Mouse (Mus musculus): Measurements from ENCODE around the gene Chd1l. TPM values are rescaled to one million over a fixed set of nuclear protein-coding genes. Genes with fewer than 3 reads are reported as not detected.

The Chd1l gene
- polyA plus RNA-seq, 1 experiment from 2014 or later, result 4.9 TPM

DNA sequence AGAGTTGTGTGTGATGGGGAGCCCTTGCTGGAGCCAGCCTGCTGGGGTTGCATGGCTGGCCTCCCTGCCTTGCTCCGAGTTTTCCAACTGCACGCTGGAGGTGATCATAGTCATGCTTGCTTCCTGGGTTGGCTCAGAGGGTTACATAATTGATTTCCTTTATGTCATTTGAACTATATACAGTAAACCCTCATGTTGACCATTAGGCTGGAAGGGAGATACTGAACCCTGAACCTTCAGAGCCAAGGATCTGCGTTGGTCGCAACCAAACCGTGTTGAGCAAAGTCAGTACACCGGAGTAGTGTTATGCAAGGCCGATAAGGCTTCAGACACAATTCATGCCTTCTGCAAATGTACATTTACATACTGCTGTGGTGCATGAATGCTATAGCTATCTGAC, 17.9 kb upstream of the Chd1l start:
- DNase-seq (ENCODE audit: low spot score), result no peak
- Histone ChIP-seq H3K36me3 (replicated peaks; ENCODE audit: control insufficient read depth, insufficient read depth) (no peaks in the 10 kb centered on the region), H3K9me3 (ENCODE audit: control insufficient read depth, low read length) (no peaks in the 10 kb centered on the region), H3K27me3 (ENCODE audit: control insufficient read depth, insufficient read depth, low read length) (no peaks in the 10 kb centered on the region), H3K4me2 (replicated peaks) (no peak overlapping the region), H3K9ac (no peak overlapping the region), H3K27ac (no peak overlapping the region), H3K4me1 (replicated peaks; ENCODE audit: control insufficient read depth, insufficient read depth, low read length) (no peaks in the 10 kb centered on the region), H3K4me3 (replicated peaks; ENCODE audit: low read length) (no peak overlapping the region)
- ATAC-seq (ENCODE audit: low FRiP score), result no peak
- 84% methylated on average over 7 of the region's 7 CpGs for WGBS

DNA sequence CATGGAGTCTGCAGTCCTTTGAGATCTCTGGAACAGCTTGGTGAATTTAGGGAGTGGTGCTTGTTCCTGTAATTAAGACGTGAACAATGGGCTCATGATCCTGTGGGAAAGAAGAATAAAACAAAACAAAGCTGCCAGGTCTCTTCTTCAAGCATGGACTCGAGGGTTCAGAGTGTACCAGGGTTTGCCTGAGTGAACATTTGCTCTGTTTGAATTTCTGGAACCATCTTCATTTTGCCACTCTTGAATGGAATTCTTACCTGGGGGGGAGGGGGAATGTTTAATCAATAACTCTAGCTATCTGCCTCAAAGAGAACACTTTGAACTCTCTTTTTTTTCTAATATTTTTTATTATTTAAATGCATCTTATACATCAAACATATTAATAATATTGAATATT, 14.6 kb upstream of the Chd1l start:
- ATAC-seq (ENCODE audit: low FRiP score), result no peak

DNA sequence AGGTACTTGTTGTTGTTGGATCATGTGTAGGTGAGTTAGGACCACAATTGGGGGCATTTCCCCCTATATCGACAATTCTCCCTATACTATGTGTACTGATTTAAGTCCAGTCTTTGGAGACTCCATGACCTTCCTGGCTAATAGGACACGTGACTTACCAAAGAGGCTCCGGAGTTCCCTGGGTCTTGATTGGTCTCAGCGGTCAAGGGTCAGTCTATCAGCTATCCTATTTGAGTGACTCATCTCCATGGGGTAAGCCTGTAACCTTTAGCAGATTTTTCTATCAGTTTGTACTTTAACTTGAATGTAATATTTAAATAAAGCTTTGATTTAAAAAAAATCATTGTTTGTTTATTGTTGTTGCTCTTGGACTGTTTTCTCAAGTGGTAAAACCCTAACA, 10.7 kb upstream of the Chd1l start:
- H3K36me3 ChIP-seq (replicated peaks; ENCODE audit: control insufficient read depth, insufficient read depth), result no peaks in the 10 kb centered on the region
- H3K4me1 ChIP-seq (replicated peaks; ENCODE audit: control insufficient read depth, insufficient read depth, low read length), result no peaks in the 10 kb centered on the region
- H3K4me2 ChIP-seq (replicated peaks), result no peak overlapping the region
- no peak overlapping the region for H3K9ac ChIP-seq
- no peak overlapping the region for H3K4me3 ChIP-seq (replicated peaks; ENCODE audit: low read length)
- DNase-seq (ENCODE audit: low spot score) (no peak), ATAC-seq (ENCODE audit: low FRiP score) (no peak)
- H3K9me3 ChIP-seq (ENCODE audit: control insufficient read depth, low read length), result no peaks in the 10 kb centered on the region
- no peak overlapping the region for H3K27ac ChIP-seq
- no peaks in the 10 kb centered on the region for H3K27me3 ChIP-seq (ENCODE audit: control insufficient read depth, insufficient read depth, low read length)
- 94% methylated on average over 4 of the region's 4 CpGs for WGBS

More for the DNA sequence above, 14.6 kb upstream of the Chd1l start:
- H3K4me3 ChIP-seq (replicated peaks; ENCODE audit: low read length), result no peak overlapping the region
- no peak for DNase-seq (ENCODE audit: low spot score)
- no peaks in the 10 kb centered on the region for H3K27me3 ChIP-seq (ENCODE audit: control insufficient read depth, insufficient read depth, low read length)
- H3K4me2 ChIP-seq (replicated peaks), result no peak overlapping the region
- no peaks in the 10 kb centered on the region for H3K9me3 ChIP-seq (ENCODE audit: control insufficient read depth, low read length)
- no peak overlapping the region for H3K27ac ChIP-seq
- no peaks in the 10 kb centered on the region for H3K36me3 ChIP-seq (replicated peaks; ENCODE audit: control insufficient read depth, insufficient read depth)
- 55% methylated on average over 2 of the region's 2 CpGs for WGBS
- no peak overlapping the region for H3K9ac ChIP-seq
- no peaks in the 10 kb centered on the region for H3K4me1 ChIP-seq (replicated peaks; ENCODE audit: control insufficient read depth, insufficient read depth, low read length)

DNA sequence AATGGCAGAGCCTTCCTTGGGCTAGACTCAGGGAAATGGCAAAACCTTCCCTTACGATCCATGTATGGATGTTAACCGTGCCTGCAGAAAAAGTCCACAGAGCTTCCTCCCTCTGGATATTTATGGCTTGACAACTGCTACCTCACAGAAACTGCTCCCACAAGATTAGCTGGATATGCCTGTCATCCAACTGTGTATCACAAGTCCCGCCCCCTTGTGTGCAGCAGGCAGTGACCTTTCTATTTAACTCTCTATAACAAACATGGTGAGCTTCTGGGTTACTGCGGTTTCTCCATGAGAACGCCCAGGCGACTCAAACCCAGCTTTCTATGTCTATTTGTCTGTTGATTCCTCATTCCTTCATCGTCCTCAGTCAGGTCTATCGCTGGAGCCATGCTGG, 7.9 kb upstream of the Chd1l start:
- no peak overlapping the region for H3K4me3 ChIP-seq (replicated peaks; ENCODE audit: low read length)
- H3K27ac ChIP-seq, result no peak overlapping the region
- H3K27me3 ChIP-seq (ENCODE audit: control insufficient read depth, insufficient read depth, low read length), result no peaks in the 10 kb centered on the region
- no peak for DNase-seq (ENCODE audit: low spot score)
- 87% methylated on average over 8 of the region's 8 CpGs for WGBS
- H3K9me3 ChIP-seq (ENCODE audit: control insufficient read depth, low read length), result no peaks in the 10 kb centered on the region
- ATAC-seq (ENCODE audit: low FRiP score), result no peak
- H3K4me2 ChIP-seq (replicated peaks), result no peak overlapping the region
- H3K9ac ChIP-seq, result no peak overlapping the region
- H3K4me1 ChIP-seq (replicated peaks; ENCODE audit: control insufficient read depth, insufficient read depth, low read length), result no peaks in the 10 kb centered on the region
- H3K36me3 ChIP-seq (replicated peaks; ENCODE audit: control insufficient read depth, insufficient read depth), result no peaks in the 10 kb centered on the region

DNA sequence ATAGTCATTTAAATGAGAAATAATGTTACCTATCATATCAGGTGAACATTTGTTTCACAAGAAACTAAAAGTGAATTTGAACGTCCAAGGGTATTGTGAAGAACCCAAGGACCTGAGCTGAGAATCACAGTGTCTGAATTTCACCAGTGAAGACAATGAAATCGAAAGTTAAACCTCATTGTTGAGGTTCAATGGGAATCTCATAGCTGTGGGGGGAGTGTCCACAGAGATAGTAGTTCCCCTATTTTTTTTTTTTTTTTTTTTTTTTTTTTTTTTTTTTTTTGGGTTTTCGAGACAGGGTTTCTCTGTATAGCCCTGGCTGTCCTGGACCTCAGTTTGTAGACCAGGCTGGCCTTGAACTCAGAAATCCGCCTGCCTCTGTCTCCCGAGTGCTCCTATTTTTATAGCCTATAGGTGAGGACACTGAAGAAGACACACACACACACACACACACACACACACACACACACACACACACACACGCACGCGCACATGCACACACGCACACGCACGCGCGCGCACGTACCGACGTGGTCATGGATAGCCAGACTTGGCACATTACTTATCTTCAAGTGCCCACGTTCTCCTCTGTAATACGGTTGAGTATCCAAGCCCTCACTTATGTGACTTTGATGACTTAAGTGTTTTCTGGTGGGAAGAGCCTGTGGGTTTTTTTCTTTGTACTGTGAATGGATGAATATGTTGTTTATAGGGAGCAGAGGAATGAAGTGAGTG, 7.3 kb upstream of the Chd1l start:
- Histone ChIP-seq H3K36me3 (replicated peaks; ENCODE audit: control insufficient read depth, insufficient read depth) (no peaks in the 10 kb centered on the region), H3K4me3 (replicated peaks; ENCODE audit: low read length) (no peak overlapping the region), H3K4me2 (replicated peaks) (no peak overlapping the region), H3K27ac (no peak overlapping the region), H3K9me3 (ENCODE audit: control insufficient read depth, low read length) (no peaks in the 10 kb centered on the region), H3K4me1 (replicated peaks; ENCODE audit: control insufficient read depth, insufficient read depth, low read length) (no peaks in the 10 kb centered on the region), H3K27me3 (ENCODE audit: control insufficient read depth, insufficient read depth, low read length) (no peaks in the 10 kb centered on the region), H3K9ac (no peak overlapping the region)
- no peak for ATAC-seq (ENCODE audit: low FRiP score)
- no peak for DNase-seq (ENCODE audit: low spot score)
- 97% methylated on average over 18 of the region's 19 CpGs for WGBS

DNA sequence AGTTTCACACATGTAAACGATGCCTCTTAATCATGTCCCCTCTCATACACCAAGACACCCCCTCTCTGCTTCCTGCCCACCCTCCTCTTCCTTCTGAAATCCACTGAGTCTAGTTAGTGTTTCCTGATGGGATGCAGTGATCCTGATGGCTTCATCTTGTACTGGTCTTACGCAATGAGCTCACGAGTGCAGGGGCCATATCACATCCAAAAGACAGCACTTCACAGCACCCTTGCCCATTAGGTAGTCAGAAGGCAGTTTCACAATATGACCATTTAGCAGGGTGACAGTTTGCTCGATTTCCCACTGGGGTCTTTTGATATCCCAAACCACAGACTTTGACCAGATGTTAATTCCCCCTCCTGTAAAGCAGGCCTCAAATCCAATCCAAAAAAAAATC, 5.9 kb upstream of the Chd1l start:
- no peak overlapping the region for H3K27ac ChIP-seq
- ATAC-seq (ENCODE audit: low FRiP score), result no peak

GRCm38 (mm10) chr3:97615154-97615553, 5.2 kb upstream of the Chd1l start:
- no peaks in the 10 kb centered on the region for H3K9me3 ChIP-seq (ENCODE audit: control insufficient read depth, low read length)
- no peak for ATAC-seq (ENCODE audit: low FRiP score)
- H3K36me3 ChIP-seq (replicated peaks; ENCODE audit: control insufficient read depth, insufficient read depth), result no peaks in the 10 kb centered on the region
- WGBS, result 40% methylated on average over 1 of the region's 1 CpGs
- H3K9ac ChIP-seq, result no peak overlapping the region
- no peaks in the 10 kb centered on the region for H3K27me3 ChIP-seq (ENCODE audit: control insufficient read depth, insufficient read depth, low read length)
- H3K4me1 ChIP-seq (replicated peaks; ENCODE audit: control insufficient read depth, insufficient read depth, low read length), result no peaks in the 10 kb centered on the region
- DNase-seq (ENCODE audit: low spot score), result no peak
- no peak overlapping the region for H3K4me3 ChIP-seq (replicated peaks; ENCODE audit: low read length)
- no peak overlapping the region for H3K27ac ChIP-seq
- no peak overlapping the region for H3K4me2 ChIP-seq (replicated peaks)

More for the DNA sequence above, 5.9 kb upstream of the Chd1l start:
- WGBS, result 90% methylated on average over 4 of the region's 4 CpGs
- Histone ChIP-seq H3K4me1 (replicated peaks; ENCODE audit: control insufficient read depth, insufficient read depth, low read length) (no peaks in the 10 kb centered on the region), H3K27me3 (ENCODE audit: control insufficient read depth, insufficient read depth, low read length) (no peaks in the 10 kb centered on the region), H3K36me3 (replicated peaks; ENCODE audit: control insufficient read depth, insufficient read depth) (no peaks in the 10 kb centered on the region), H3K9me3 (ENCODE audit: control insufficient read depth, low read length) (no peaks in the 10 kb centered on the region), H3K4me2 (replicated peaks) (no peak overlapping the region), H3K4me3 (replicated peaks; ENCODE audit: low read length) (no peak overlapping the region), H3K9ac (no peak overlapping the region)
- DNase-seq (ENCODE audit: low spot score), result no peak

DNA sequence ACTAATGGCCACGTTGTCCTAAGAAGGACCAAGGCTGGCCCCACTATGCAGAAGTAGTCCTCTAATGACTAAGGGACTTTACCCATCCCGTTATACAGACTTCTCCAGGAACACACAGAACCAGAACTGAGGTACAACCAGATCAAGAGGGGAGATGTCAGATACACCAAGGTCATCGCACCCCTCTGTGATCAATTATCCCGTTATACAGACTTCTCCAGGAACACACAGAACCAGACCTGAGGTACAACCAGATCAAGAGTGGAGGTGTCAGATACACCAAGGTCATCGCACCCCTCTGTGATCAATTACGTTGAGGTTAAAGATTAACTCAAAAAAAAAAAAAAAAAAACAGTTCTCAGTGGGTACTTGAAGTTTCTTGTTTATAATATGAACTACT, 1.0 kb upstream of the Chd1l start:
- no peaks in the 10 kb centered on the region for H3K27me3 ChIP-seq (ENCODE audit: control insufficient read depth, insufficient read depth, low read length)
- ATAC-seq (ENCODE audit: low FRiP score), result no peak
- no peaks in the 10 kb centered on the region for H3K9me3 ChIP-seq (ENCODE audit: control insufficient read depth, low read length)
- H3K27ac ChIP-seq, result no peak overlapping the region
- H3K36me3 ChIP-seq (replicated peaks; ENCODE audit: control insufficient read depth, insufficient read depth), result no peaks in the 10 kb centered on the region
- 94% methylated on average over 6 of the region's 6 CpGs for WGBS
- H3K4me1 ChIP-seq (replicated peaks; ENCODE audit: control insufficient read depth, insufficient read depth, low read length), result no peaks in the 10 kb centered on the region
- H3K9ac ChIP-seq, result no peak overlapping the region
- H3K4me3 ChIP-seq (replicated peaks; ENCODE audit: low read length), result no peak overlapping the region
- H3K4me2 ChIP-seq (replicated peaks), result no peak overlapping the region
- no peak for DNase-seq (ENCODE audit: low spot score)

DNA sequence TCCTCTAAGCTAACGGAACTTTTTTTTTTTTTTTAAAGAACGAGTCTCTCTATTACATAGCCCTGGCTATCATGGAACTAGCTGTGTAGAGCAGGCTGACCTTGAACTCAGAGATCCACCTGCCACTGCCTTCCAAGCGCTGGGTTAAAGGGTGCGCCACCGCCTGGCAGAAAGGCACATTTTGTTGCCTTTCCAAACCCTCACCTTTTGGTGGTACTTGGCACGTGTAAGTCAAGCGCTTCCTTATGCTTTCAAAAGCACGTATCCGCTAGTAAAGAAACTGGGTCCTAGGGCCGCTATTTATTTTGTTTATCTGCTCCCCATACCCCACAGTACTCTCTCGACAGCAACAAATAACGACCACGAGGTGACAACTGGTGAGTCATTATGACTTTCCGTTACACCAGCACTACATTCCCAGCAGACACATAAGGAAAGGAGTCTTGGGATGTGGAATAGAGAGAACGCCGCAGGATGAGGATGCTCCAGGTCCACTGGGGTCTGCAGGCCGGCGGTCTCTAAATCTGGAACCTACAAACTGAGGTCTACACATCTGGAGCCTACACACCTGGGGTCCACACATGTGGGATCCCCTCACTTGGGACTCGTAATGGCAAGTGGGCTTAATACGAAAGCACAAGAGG, 680 bp downstream of the Chd1l start:
- H3K4me3 ChIP-seq (replicated peaks; ENCODE audit: low read length), result peak overlapping the region; percentile 74
- no peaks in the 10 kb centered on the region for H3K27me3 ChIP-seq (ENCODE audit: control insufficient read depth, insufficient read depth, low read length)
- no peak overlapping the region for H3K27ac ChIP-seq
- H3K4me1 ChIP-seq (replicated peaks; ENCODE audit: control insufficient read depth, insufficient read depth, low read length), result no peaks in the 10 kb centered on the region
- 0 out of 2 replicates have a peak, but pooled peaks have one; percentile 3 for ATAC-seq (ENCODE audit: low FRiP score)
- peak overlapping the region; percentile 51 for H3K4me2 ChIP-seq (replicated peaks)
- 3% methylated on average over 20 of the region's 20 CpGs for WGBS
- H3K9ac ChIP-seq, result peak overlapping the region; percentile 79; the same call in 1 of the 2 replicates
- peak; percentile 27 for DNase-seq (ENCODE audit: low spot score)
- no peaks in the 10 kb centered on the region for H3K9me3 ChIP-seq (ENCODE audit: control insufficient read depth, low read length)
- no peaks in the 10 kb centered on the region for H3K36me3 ChIP-seq (replicated peaks; ENCODE audit: control insufficient read depth, insufficient read depth)

Data from hindbrain, embryonic 14.5 days (tissue).